Mouse (Mus musculus): ENCODE measurements around the gene Akr1e1. TPM values are rescaled to one million over a fixed set of nuclear protein-coding genes. Genes with fewer than 3 reads are reported as not detected.

Akr1e1 gene
- polyA plus RNA-seq (2012; rRNA removed), result 46.0 and 50.0 TPM in 2 replicates

GRCm38 (mm10) chr13:4608961-4609409 lies at the start of gene Akr1e1:
Gene Akr1e1 (minus strand): TSS chr13:4609174.

GRCm38 (mm10) chr13:4573871-4574270 lies 35.1 kb downstream of the Akr1e1 start, which contains the start of gene Akr1c21:
Gene Akr1c21 (plus strand): TSS chr13:4574075.

Other genes starting within 250 kb of the Akr1e1 start
- gene Akr1c6, start 174.9 kb downstream of the Akr1e1 start, polyA plus RNA-seq (2012; rRNA removed), result not detected in 2 replicates
- not detected in 2 replicates for gene Akr1c20, start 85.8 kb downstream of the Akr1e1 start, polyA plus RNA-seq (2012; rRNA removed)
- gene Akr1c21, start 35.1 kb downstream of the Akr1e1 start, polyA plus RNA-seq (2012; rRNA removed), result not detected in 2 replicates

All from central nervous system, embryonic 11.5 days (tissue).